Mouse (Mus musculus): ENCODE measurements around the gene Hoxb3. TPM values are rescaled to one million over a fixed set of nuclear protein-coding genes. Genes with fewer than 3 reads are reported as not detected.

Gene Hoxb3
- total RNA-seq, 1 experiment from 2014 or later: 40.1 TPM

GRCm38 (mm10) chr11:96302381-96303150 lies 20.6 kb upstream of the Hoxb3 start:
- no peak for DNase-seq

- DNase-seq: peak; percentile 88
Observed at GRCm38 (mm10) chr11:96303151-96304099, 19.7 kb upstream of the Hoxb3 start, which contains the start of gene Hoxb5. Gene Hoxb5, plus strand, starts transcription at chr11:96303336.

GRCm38 (mm10) chr11:96304381-96305195 lies 18.5 kb upstream of the Hoxb3 start:
- no peak for DNase-seq

GRCm38 (mm10) chr11:96305505-96306182 lies 17.5 kb upstream of the Hoxb3 start:
- DNase-seq: no peak

GRCm38 (mm10) chr11:96306183-96306907 lies 16.8 kb upstream of the Hoxb3 start:
- DNase-seq: no peak

- DNase-seq: no peak
Observed at GRCm38 (mm10) chr11:96306908-96307269, 16.2 kb upstream of the Hoxb3 start.

- no peak for DNase-seq
Observed at GRCm38 (mm10) chr11:96308763-96309162, 14.4 kb upstream of the Hoxb3 start.

- no peak for DNase-seq
Observed at GRCm38 (mm10) chr11:96309288-96309687, 13.8 kb upstream of the Hoxb3 start.

GRCm38 (mm10) chr11:96310183-96310938 lies 12.8 kb upstream of the Hoxb3 start:
- no peak for DNase-seq

GRCm38 (mm10) chr11:96311097-96311496 lies 12.0 kb upstream of the Hoxb3 start:
- DNase-seq: no peak

- peak; percentile 69 for DNase-seq
Observed at GRCm38 (mm10) chr11:96311520-96312417, 11.4 kb upstream of the Hoxb3 start.

GRCm38 (mm10) chr11:96313134-96313533 lies 10.0 kb upstream of the Hoxb3 start:
- no peak for DNase-seq

GRCm38 (mm10) chr11:96313806-96314428 lies 9.2 kb upstream of the Hoxb3 start:
- DNase-seq: no peak

GRCm38 (mm10) chr11:96314671-96315343 lies 8.3 kb upstream of the Hoxb3 start:
- peak; percentile 66 for DNase-seq

- no peak for DNase-seq
Observed at GRCm38 (mm10) chr11:96315344-96315681, 7.8 kb upstream of the Hoxb3 start.

GRCm38 (mm10) chr11:96316696-96317607 lies 6.2 kb upstream of the Hoxb3 start:
- DNase-seq: no peak

All from adrenal gland, postnatal 25 days (tissue).